Mouse (Mus musculus) midbrain, postnatal 0 days (tissue): ENCODE measurements around the gene Crybb1. TPM values are rescaled to one million over a fixed set of nuclear protein-coding genes. Genes with fewer than 3 reads are reported as not detected.

Experiments used
- ATAC-seq: fragments of 200-750 bp; cut with Nextera tagmentation; 2 replicates; pipeline ENCODE4 v1.8.0; 2017; ENCODE audit warnings: moderate number of reproducible peaks, mild to moderate bottlenecking, moderate TSS enrichment, moderate library complexity; ENCODE audit not compliant: low FRiP score
- DNase-seq: peaks from one replicate; pipeline ENCODE4 v3.0.0-alpha.2; 2015; ENCODE audit warnings: low spot score
- H3K27ac ChIP-seq: fragments of 300-500 bp; sonication (generic); 2 replicates; pipeline ENCODE4 v1.5.1; 2014; ENCODE audit warnings: low read depth, mild to moderate bottlenecking, low read length, mixed read lengths
- H3K27me3 ChIP-seq: fragments of 300-500 bp; sonication (generic); 2 replicates; pipeline ENCODE4 v1.6.1; 2014; ENCODE audit warnings: low read length, control low read depth, mixed read lengths; ENCODE audit not compliant: insufficient read depth
- H3K36me3 ChIP-seq: fragments of 300-500 bp; sonication (generic); 2 replicates; pipeline ENCODE4 v1.6.1; 2014; ENCODE audit warnings: low read length, control low read depth, mixed read lengths; ENCODE audit not compliant: insufficient read depth
- H3K4me1 ChIP-seq: fragments of 300-500 bp; sonication (generic); 2 replicates; pipeline ENCODE4 v1.6.1; 2014; ENCODE audit warnings: mild to moderate bottlenecking, control low read depth, antibody characterized with exemption, low read length, mixed read lengths; ENCODE audit not compliant: insufficient read depth
- H3K4me2 ChIP-seq: fragments of 300-500 bp; sonication (generic); 2 replicates; pipeline ENCODE4 v1.6.1; 2014; ENCODE audit warnings: low read depth, mild to moderate bottlenecking, low read length, mixed read lengths; ENCODE audit not compliant: poor library complexity, severe bottlenecking
- H3K4me3 ChIP-seq: fragments of 300-500 bp; sonication (generic); 2 replicates; pipeline ENCODE4 v1.5.1; 2014; ENCODE audit warnings: low read depth, mild to moderate bottlenecking, low read length, moderate library complexity
- H3K9ac ChIP-seq: fragments of 300-500 bp; sonication (generic); replicated peaks from 2 replicates; pipeline ENCODE4 v1.6.1; 2014; ENCODE audit warnings: mild to moderate bottlenecking, low read length, moderate library complexity, mixed read lengths; ENCODE audit not compliant: poor library complexity, severe bottlenecking
- H3K9me3 ChIP-seq: fragments of 300-500 bp; sonication (generic); 2 replicates; pipeline ENCODE4 v1.6.1; 2016; ENCODE audit warnings: low read length, control low read depth
- CTCF ChIP-seq: IDR thresholded peaks from 2 replicates; pipeline ENCODE4 v1.5.1; 2016; ENCODE audit warnings: antibody characterized with exemption, mild to moderate bottlenecking
- WGBS: fragments of 180-500 bp; shearing (Covaris S2); extraction: QIAGEN DNeasy Blood & Tissue Kit; methylation state at CpG from one replicate; pipeline ENCODE4 v1.1.7; 2014; 5-methylcytosine and 5-hydroxymethylcytosine counted together
- polyA plus RNA-seq: library from polyadenylated mRNA; unstranded; fragments of >200 nt; fragmentation: Nextera tagmentation; extraction: Ambion mirVana; gene quantifications from 2 replicates; pipeline ENCODE4 v1.2.1, GENCODE M21; 2015
- total RNA-seq: library from RNA; depleted of rRNA; stranded (reverse); fragments of >200 nt; gene quantifications from 2 replicates; pipeline ENCODE4 v1.2.3, GENCODE M21; 2014

Crybb1 gene
- total and polyA plus RNA-seq, 2 experiments from 2014 or later, result 11.5 to 13.2 TPM

DNA sequence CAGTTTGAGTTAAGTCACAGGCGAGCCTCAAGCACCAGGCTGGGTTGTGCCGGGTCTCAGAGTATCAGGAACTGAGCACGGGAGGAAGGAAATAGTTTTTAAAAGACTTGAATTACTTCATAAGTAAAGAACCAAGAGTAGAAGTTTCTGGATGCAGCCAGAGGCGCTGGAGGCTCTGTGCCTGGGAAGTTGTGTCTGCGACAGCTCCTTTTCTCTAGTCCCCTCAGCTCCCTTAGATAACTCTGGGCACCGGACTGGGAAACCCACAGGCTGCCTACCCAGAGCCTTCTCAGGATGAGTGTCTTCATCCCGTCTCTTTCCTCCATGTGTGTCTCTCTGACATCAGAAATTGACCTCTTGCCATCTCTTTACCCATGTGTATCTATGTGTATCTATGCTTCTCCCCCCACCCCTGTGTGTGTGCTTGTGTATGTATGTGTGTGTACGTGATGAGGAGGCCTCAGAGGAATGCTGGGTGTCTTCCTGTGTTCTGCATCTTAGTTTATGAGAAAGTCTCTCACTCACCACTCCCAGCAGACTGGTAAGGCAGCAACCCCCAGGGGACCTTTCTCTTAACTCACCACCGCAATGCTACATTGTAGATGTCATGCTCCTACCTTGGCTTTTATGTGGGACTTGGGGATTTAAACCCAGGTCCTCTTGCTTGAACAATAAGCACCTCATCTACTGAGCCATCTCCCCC lies 27.3 kb downstream of the Crybb1 start:
- Histone ChIP-seq H3K9me3 (no peaks in the 10 kb centered on the region), H3K9ac (no peak overlapping the region), H3K4me1 (peaks cover 5% of the 10 kb centered on the region; the same call in 1 of the 2 replicates), H3K27me3 (no peaks in the 10 kb centered on the region), H3K27ac (no peak overlapping the region), H3K4me3 (no peak overlapping the region), H3K36me3 (no peaks in the 10 kb centered on the region), H3K4me2 (no peak overlapping the region)
- no peak for TF ChIP-seq CTCF
- no peak for DNase-seq
- WGBS, result 83% methylated on average over 9 of the region's 9 CpGs
- ATAC-seq, result no peak

DNA sequence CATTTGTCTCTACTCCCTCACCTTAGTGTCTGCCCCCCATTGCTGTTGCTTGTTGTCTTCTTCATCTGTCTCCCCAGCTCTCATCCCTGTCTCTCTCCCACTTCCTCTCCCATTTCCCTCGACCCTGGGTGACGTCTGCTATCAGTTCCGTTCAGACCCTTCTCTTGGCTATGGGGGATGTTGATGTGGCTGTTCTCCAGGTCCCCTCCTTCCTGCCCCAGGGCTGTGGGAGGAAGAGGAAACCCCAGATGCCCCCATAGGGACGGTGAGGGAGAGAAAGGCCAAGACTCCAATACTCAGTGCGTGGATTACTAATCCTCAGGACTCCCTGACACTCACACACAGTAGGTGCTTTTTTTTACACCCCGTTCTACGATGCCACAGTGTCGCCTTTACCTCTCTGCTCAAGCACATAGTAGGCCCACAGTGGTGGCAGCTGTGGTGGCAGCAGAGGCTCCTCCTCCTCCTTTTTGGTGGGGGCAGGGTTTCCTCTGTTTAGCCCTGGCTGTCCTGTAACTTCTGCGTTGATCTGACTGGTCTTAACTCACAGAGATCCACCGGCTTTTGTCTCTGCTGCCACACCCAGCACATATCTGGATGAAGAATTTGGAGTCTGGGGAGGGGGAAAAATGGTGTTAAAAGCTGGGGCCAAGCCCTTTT lies 28.1 kb downstream of the Crybb1 start:
- WGBS, result 71% methylated on average over 10 of the region's 10 CpGs

DNA sequence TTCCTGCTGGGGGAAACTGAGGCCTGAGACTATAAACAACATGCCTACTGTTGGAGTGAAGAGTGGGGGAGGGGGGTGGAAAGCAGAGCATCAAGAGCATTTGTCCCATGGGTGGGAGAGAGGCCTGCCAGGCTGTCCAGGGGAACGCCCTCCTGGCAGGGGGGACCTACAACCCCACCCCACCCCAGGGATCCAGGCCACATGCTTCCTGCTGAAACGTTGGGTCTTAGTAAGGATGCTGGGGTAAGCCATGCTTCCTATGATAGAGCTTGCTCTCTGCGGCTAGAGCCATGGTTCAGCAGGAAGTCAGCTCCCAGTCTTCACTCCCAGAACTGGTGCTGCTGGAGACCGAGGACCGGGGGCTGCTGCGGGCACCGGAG lies 28.6 kb downstream of the Crybb1 start:
- no peak overlapping the region for H3K27ac ChIP-seq
- WGBS, result 83% methylated on average over 7 of the region's 7 CpGs

More for the DNA sequence above, 28.1 kb downstream of the Crybb1 start:
- no peaks in the 10 kb centered on the region for H3K4me1 ChIP-seq
- H3K36me3 ChIP-seq, result no peaks in the 10 kb centered on the region
- H3K27me3 ChIP-seq, result no peaks in the 10 kb centered on the region
- H3K4me3 ChIP-seq, result no peak overlapping the region
- ATAC-seq (no peak), DNase-seq (no peak)
- TF ChIP-seq CTCF, result no peak
- H3K9me3 ChIP-seq, result no peaks in the 10 kb centered on the region
- H3K27ac ChIP-seq, result no peak overlapping the region
- H3K9ac ChIP-seq, result no peak overlapping the region
- no peak overlapping the region for H3K4me2 ChIP-seq

DNA sequence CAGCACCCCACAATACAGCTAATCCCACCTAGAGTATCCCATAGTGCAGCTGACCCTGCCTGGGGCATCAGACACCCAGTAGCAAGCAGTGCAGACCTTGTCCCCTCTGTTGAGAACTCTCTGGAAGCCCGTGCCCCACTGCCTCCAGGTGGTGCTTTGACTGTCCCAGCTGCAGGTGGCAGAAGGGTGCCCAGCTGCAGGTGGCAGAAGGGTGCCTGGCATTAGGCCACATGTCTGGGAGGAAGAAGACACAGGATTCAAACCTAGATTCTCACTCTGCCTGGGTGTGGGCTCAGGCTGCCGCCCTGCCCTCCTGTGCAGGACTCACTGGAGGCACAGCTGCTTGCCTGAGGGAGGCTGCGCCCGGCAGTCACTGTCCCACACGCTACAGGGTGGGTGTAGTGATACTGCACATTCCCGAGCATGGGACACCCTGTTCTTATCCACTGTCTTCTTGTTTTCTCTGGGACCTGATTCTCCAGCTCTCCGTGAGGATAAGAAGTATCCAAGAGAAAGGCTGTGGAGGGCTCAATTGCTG lies 30.0 kb downstream of the Crybb1 start:
- ATAC-seq (no peak), DNase-seq (no peak)
- Histone ChIP-seq H3K4me2 (no peak overlapping the region), H3K9ac (no peak overlapping the region), H3K4me3 (no peak overlapping the region), H3K27ac (no peak overlapping the region), H3K36me3 (no peaks in the 10 kb centered on the region), H3K4me1 (no peaks in the 10 kb centered on the region), H3K9me3 (no peaks in the 10 kb centered on the region), H3K27me3 (no peaks in the 10 kb centered on the region)
- TF ChIP-seq CTCF, result no peak
- 89% methylated on average over 7 of the region's 7 CpGs for WGBS

More for the DNA sequence above, 28.6 kb downstream of the Crybb1 start:
- TF ChIP-seq CTCF, result no peak
- Histone ChIP-seq H3K4me3 (no peak overlapping the region), H3K9me3 (no peaks in the 10 kb centered on the region), H3K27me3 (no peaks in the 10 kb centered on the region), H3K36me3 (no peaks in the 10 kb centered on the region), H3K9ac (no peak overlapping the region), H3K4me2 (no peak overlapping the region), H3K4me1 (no peaks in the 10 kb centered on the region)
- DNase-seq (no peak), ATAC-seq (no peak)

DNA sequence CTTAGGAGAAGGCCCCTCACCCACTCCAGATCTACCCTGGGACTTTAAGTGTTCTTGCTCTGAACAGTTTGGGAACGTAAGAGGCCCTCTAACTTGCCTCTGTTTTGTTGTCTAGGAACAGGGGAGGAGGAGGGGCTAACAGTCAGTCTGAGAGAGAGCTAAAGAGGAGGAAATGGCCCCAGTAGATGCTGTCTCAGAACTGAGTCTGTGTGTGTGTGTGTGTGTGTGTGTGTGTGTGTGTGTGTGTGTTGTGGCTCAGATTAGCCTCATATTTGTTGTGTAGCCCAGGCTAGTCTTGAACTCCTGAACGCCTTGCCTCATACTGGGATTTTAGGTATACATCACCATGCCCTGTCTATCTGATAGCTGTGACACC lies 31.0 kb downstream of the Crybb1 start:
- Histone ChIP-seq H3K36me3 (no peaks in the 10 kb centered on the region), H3K4me1 (no peaks in the 10 kb centered on the region), H3K9ac (no peak overlapping the region), H3K4me2 (no peak overlapping the region), H3K27me3 (no peaks in the 10 kb centered on the region), H3K4me3 (no peak overlapping the region), H3K9me3 (no peaks in the 10 kb centered on the region), H3K27ac (no peak overlapping the region)
- no peak for TF ChIP-seq CTCF
- ATAC-seq (no peak), DNase-seq (no peak)
- WGBS, result 92% methylated on average over 2 of the region's 2 CpGs

DNA sequence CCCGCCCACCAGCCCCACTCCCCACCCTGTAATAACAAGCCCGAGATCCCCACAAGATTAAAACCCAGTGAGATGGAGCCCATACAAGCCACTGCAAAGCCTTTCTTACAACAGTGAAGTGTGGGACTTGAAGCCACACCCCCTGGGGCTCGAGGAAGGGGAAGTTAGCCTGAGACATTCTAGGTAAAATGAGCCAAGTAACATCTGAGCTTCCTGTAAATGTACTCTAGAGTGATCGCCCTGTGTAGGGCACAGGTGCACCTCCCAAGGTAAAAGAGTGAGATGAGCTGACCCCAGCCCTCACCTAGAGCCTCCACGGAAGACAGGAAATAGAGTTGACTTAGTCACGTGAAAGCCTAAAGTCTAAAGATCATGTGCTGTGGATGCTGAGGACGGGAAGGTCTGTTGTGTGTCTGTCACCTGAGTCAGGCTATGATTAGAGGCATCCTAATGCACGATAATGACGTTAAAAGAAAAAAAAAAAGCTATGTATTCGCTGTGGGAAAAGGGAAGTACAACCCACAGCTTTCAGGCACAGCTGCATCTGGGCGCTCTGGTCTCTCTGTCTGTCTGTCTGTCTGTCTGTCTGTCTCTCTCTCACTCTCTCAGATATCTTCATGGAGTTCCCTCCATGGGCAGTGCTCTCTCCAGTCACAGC lies 31.5 kb downstream of the Crybb1 start:
- no peaks in the 10 kb centered on the region for H3K4me1 ChIP-seq
- no peak overlapping the region for H3K4me3 ChIP-seq
- no peak overlapping the region for H3K4me2 ChIP-seq
- no peak overlapping the region for H3K27ac ChIP-seq
- H3K36me3 ChIP-seq, result no peaks in the 10 kb centered on the region
- H3K9me3 ChIP-seq, result no peaks in the 10 kb centered on the region
- no peak overlapping the region for H3K9ac ChIP-seq
- no peak for TF ChIP-seq CTCF
- no peaks in the 10 kb centered on the region for H3K27me3 ChIP-seq
- 84% methylated on average over 11 of the region's 11 CpGs for WGBS
- ATAC-seq (no peak), DNase-seq (no peak)
